Mouse (Mus musculus) ES-Bruce4 (cell line): ENCODE measurements around the gene Lrpap1. TPM values are rescaled to one million over a fixed set of nuclear protein-coding genes. Genes with fewer than 3 reads are reported as not detected.

Experiments used
- H3K27ac ChIP-seq: 2 replicates; pipeline ENCODE4 v1.5.1; 2012; ENCODE audit warnings: low read length, inconsistent platforms; ENCODE audit not compliant: insufficient read depth
- H3K27me3 ChIP-seq: 2 replicates; pipeline ENCODE4 v1.6.1; 2012; ENCODE audit warnings: mild to moderate bottlenecking, low read length, inconsistent platforms; ENCODE audit not compliant: control insufficient read depth, poor library complexity, insufficient read depth, severe bottlenecking
- H3K36me3 ChIP-seq: 2 replicates; pipeline ENCODE4 v1.6.1; 2012; ENCODE audit warnings: inconsistent platforms, mild to moderate bottlenecking, low read length, moderate library complexity; ENCODE audit not compliant: control insufficient read depth, poor library complexity, insufficient read depth, severe bottlenecking
- H3K4me1 ChIP-seq: one replicate; pipeline ENCODE4 v1.8.1; 2011; ENCODE audit warnings: low read length; ENCODE audit not compliant: control insufficient read depth, insufficient read depth
- H3K4me3 ChIP-seq: 2 replicates; pipeline ENCODE4 v1.5.1; 2011; ENCODE audit warnings: low read depth, mild to moderate bottlenecking, low read length
- H3K9ac ChIP-seq: 2 replicates; pipeline ENCODE4 v1.6.1; 2012; ENCODE audit warnings: low read depth, mild to moderate bottlenecking, inconsistent platforms; ENCODE audit not compliant: poor library complexity, severe bottlenecking
- H3K9me3 ChIP-seq: replicated peaks from 2 replicates; pipeline ENCODE4 v1.6.1; 2012; ENCODE audit warnings: mild to moderate bottlenecking, low read length, inconsistent platforms; ENCODE audit not compliant: control insufficient read depth, poor library complexity, insufficient read depth, severe bottlenecking
- CTCF ChIP-seq: IDR thresholded peaks from one replicate; pipeline ENCODE4 v1.8.1; 2011; ENCODE audit warnings: low read depth, low read length
- EP300 ChIP-seq: IDR thresholded peaks from 2 replicates; pipeline ENCODE4 v1.6.1; 2011; ENCODE audit warnings: low read depth, low read length; ENCODE audit not compliant: insufficient read depth
- POLR2A ChIP-seq: IDR thresholded peaks from one replicate; pipeline ENCODE4 v1.8.1; 2011; ENCODE audit warnings: low read length; ENCODE audit not compliant: insufficient read depth
- polyA plus RNA-seq: library from polyadenylated mRNA; stranded (reverse); fragments of >200 nt; gene quantifications from 2 replicates; pipeline ENCODE4 v1.2.4, GENCODE M21; 2011; ENCODE audit warnings: low read depth; ENCODE audit not compliant: missing spikeins, insufficient read depth, insufficient read length

The Lrpap1 gene
- polyA plus RNA-seq, 1 experiment: 127 TPM

DNA sequence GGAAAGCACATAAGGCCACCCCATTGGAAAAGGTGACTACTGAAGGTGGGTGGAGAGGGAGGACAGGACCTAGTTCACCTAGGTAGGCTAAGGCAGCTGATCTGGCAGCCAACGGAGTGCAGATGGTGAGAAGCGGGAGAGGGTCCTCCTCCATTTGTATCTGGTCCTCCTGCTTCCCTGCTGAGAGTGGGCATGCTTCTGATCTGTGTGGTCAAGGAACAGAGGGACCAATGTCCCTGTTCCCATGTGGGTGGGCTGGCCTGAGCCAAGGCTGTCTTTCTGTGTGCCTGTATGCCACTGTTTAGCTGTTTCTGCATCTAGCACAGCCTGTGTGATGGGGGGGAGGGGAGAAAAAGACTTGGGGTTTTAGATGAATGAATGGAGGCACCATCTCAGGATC lies 41.2 kb upstream of the Lrpap1 start:
- Histone ChIP-seq H3K9ac (no peak overlapping the region), H3K4me1 (peaks cover 2% of the 10 kb centered on the region), H3K9me3 (no peaks in the 10 kb centered on the region), H3K36me3 (no peaks in the 10 kb centered on the region), H3K4me3 (no peak overlapping the region), H3K27ac (no peak overlapping the region), H3K27me3 (no peaks in the 10 kb centered on the region)
- TF ChIP-seq EP300 (no peak), POLR2A (no peak), CTCF (no peak)

DNA sequence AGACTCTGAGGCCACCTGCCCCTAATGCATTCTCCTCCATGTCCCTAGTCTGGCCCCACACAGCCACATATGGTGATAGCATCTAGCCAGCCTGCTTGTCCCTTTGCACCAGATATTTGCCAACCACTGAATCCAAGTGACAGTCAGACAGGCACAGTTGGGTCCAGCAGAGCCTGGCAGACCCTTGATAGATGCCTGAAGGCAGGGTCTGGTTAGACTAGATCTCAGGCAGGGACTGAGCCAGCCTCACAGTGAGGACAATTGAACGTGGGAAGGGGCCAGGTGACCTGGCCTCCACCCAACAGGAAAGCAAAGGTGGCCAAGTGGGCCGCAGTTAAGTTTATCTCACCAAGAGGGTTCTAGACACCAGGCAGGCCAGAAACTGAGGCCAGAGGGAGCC lies 39.1 kb upstream of the Lrpap1 start:
- peaks cover 2% of the 10 kb centered on the region for H3K4me1 ChIP-seq
- no peaks in the 10 kb centered on the region for H3K36me3 ChIP-seq
- no peak overlapping the region for H3K27ac ChIP-seq
- no peak overlapping the region for H3K9ac ChIP-seq
- no peaks in the 10 kb centered on the region for H3K27me3 ChIP-seq
- H3K4me3 ChIP-seq: no peak overlapping the region
- H3K9me3 ChIP-seq: no peaks in the 10 kb centered on the region
- no peak for TF ChIP-seq POLR2A

- no peaks in the 10 kb centered on the region for H3K27me3 ChIP-seq
- no peak overlapping the region for H3K4me3 ChIP-seq
- peaks cover 2% of the 10 kb centered on the region for H3K4me1 ChIP-seq
- H3K9me3 ChIP-seq: no peaks in the 10 kb centered on the region
- H3K9ac ChIP-seq: no peak overlapping the region
- H3K27ac ChIP-seq: no peak overlapping the region
- H3K36me3 ChIP-seq: no peaks in the 10 kb centered on the region
- TF ChIP-seq POLR2A (no peak), CTCF (no peak), EP300 (no peak)
Measured at GRCm38 (mm10) chr5:35143460-35144245, 38.1 kb upstream of the Lrpap1 start.

- Histone ChIP-seq H3K36me3 (no peaks in the 10 kb centered on the region), H3K27me3 (no peaks in the 10 kb centered on the region), H3K9me3 (no peaks in the 10 kb centered on the region), H3K9ac (no peak overlapping the region), H3K4me3 (no peak overlapping the region), H3K27ac (no peak overlapping the region), H3K4me1 (peaks cover 2% of the 10 kb centered on the region)
- TF ChIP-seq CTCF (no peak), EP300 (no peak), POLR2A (no peak)
Measured at GRCm38 (mm10) chr5:35142910-35143309, 37.3 kb upstream of the Lrpap1 start.

GRCm38 (mm10) chr5:35141316-35141715 lies 35.8 kb upstream of the Lrpap1 start:
- Histone ChIP-seq H3K9ac (no peak overlapping the region), H3K4me3 (no peak overlapping the region), H3K4me1 (peaks cover 2% of the 10 kb centered on the region), H3K27ac (no peak overlapping the region), H3K27me3 (no peaks in the 10 kb centered on the region), H3K36me3 (no peaks in the 10 kb centered on the region), H3K9me3 (no peaks in the 10 kb centered on the region)
- TF ChIP-seq POLR2A (no peak), CTCF (no peak), EP300 (no peak)

DNA sequence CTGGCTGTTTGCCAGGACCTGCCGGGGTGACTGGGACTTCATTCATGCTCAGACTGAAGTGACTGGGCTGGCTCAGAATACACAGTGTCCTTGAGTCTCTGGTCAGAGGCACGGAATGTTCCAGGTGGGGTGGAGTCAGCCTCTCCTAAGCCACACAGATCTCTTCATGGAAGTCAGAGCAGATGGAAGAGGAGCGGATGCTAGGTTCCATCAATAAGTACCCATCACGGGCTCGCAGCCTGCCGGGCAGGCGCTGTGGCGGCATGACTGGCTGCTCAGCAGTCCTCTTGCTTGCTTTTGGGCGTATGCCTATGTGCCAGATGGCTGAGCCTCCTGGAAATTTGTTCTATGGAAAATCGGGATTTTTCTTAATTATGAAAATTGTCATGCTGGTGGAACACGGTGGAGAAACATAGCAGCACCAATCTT lies 32.6 kb upstream of the Lrpap1 start:
- H3K27me3 ChIP-seq: no peaks in the 10 kb centered on the region
- H3K9ac ChIP-seq: no peak overlapping the region
- H3K4me1 ChIP-seq: no peaks in the 10 kb centered on the region
- H3K4me3 ChIP-seq: no peak overlapping the region
- no peaks in the 10 kb centered on the region for H3K36me3 ChIP-seq
- H3K9me3 ChIP-seq: no peaks in the 10 kb centered on the region
- no peak overlapping the region for H3K27ac ChIP-seq
- TF ChIP-seq POLR2A (no peak), EP300 (no peak), CTCF (no peak)
